Mouse (Mus musculus): ENCODE measurements around the gene Steap3.

Gene Steap3

DNA sequence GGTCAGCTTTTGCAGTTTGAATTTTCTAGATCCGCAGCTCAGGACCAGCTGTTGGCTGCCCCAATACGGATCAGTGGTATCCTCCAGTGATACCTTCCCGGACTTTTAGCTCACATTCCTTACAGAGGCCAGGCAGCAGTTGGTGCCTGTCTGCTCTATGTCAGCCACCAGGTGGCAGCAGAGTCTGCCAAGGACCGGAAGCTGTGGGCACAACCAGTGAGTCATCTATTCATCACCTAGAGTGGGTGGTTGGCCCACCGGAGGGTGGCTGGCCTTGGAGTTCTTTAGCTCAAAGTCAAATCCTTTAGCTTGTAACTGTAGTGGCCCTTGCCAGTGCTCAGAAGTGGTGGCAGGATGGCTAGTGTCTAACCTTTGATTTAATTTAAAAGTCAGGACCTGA is 75.3 kb downstream of the Steap3 start:
- DNase-seq: peak; percentile 78

DNA sequence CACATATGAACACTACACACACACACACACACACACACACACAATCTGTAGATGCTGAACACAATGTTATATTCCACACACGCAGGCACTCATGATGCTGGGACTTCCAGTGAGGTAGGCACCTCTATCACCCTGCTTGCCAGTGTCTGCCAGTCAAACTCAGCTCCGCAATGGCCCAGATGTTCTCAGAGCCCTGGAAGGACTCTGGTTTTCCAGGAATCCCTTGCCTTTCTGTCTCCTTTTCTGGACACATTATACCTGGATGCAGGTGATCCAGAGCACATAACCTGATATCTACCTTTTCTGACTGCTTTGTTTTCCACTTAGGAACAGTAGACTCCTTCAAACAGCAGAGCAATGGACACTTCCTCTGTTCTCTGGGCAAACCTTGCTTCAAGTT is 75.8 kb downstream of the Steap3 start:
- DNase-seq: no peak

DNA sequence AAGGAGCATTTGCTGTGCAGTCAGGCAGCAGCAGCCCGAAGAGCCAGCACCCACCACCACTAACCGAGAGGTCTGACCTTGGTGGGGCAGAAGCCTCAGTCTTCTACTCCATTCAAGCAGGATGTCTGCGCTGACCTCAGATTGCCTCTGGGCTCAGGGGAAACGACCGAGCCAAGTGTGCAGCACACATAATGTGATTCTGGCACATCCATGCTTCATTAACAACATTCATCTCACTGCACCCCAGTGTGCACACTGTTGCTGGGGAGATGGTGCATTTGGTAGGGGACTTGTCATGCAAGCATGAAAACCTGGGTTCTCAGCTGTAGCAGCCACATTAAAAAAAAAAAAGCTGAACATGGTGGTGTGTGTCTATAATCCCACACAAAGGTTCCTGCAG is 76.6 kb downstream of the Steap3 start:
- DNase-seq: no peak

DNA sequence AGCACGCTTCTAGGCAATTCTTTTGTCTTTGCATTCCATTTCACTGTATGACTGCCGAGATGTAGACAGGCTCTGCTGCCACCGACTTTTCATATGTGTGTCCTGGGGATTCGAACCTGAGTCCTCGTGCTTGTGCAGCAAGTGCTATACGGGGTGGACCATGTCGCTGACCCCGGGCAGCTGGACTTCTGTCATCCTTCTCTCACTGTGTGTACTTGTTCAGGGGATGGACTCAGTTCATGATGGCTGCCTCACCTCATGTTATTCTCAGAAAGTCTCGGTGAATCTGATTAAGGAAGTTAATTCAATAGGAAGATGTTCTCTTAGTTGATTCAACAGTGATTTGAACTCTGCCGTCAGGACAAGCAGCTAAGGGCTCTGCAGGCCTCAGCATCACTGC is 78.9 kb downstream of the Steap3 start:
- DNase-seq: no peak

DNA sequence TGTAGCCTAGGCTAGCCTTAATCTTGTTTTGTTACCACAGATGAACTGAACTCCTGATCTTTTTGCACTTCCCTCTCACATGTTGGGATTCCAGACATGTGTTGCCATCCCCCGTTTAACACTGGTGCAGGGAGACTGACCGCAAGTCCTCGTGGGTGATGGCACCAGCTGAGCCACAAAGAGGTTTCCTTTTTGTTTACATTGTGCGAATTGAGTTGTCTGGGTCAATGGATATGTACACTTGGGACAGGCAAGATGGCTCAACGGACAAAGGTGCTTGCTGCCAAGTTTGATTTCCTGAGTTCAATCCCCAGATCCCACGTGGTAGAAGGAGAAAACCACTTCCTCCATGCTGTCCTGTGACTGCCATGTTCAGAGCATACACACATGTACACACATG is 80.2 kb downstream of the Steap3 start:
- no peak for DNase-seq

DNA sequence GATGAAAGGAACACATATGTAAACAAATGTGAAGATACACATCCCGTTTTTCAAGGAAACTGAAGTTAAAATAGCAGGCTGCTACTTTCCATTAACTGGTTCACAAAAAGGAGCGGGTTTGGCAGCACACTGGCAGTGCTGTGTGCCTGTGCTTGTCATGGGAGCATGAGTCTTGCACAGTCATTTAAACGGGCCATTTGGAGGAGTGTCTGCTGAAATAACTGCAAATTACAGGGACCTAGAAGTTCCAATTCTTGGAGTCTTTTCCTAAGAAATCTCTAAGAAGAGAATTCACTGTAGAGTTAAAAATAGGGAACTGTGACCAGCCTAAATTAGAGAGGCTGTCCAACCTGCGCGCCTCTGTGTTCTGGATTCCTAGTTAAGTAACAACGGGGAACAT is 81.6 kb downstream of the Steap3 start:
- no peak for DNase-seq

DNA sequence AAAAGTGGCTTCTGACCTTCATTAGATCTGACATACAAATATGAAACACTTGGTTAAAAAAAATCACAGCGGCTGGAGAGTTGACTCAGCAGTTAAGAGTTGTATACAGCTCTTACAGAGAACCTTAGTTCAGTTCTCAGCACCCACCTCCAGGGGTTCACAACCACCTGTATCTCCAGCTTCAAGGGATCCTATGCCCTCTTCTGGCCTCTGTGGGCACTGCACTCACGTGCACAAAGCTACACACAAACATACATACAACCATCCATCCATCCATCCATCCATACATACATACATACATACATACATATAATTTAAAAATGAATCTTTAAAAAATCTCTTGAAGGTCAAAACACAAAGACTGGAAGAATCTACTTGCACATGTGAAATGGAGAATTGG is 82.2 kb downstream of the Steap3 start:
- DNase-seq: no peak

DNA sequence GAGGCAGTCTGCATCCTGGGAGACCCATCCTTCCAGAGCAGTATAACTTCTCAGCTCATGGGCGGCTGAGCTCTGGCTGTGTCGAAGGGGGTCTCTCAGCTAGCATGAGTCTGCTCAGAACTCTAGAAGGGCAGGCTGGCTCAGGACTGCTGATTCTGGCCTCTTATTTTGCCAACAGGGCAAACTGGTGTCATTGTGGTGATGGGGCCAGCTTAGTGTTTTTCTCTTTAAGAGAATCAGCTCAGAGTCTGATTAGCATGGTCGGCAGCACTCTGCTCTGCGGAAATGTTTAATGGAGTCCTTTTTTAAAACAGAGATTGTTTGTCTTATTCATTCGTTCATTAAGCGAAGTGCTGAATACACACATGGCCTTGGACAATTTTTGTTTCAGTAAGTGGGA is 83.3 kb downstream of the Steap3 start:
- DNase-seq: no peak

DNA sequence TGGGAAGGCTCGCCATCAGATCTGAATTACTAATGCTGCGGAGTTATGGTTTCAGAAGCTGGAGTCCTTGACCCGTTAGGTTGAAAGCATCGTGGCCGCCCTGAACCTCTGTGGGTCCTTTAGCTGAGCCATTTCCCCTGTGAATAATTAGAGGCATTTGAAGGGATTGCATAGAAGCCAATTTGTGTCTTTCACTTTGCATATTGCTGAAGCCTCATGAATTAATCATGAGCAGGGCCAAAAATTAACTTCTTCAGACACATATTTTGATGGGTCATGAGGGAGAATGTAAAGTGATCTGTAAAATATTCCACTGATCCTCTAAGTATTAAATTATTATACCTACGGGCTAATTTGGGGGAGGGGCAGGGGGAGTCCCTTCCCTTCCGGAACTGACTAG is 85.4 kb downstream of the Steap3 start:
- DNase-seq: peak; percentile 49

DNA sequence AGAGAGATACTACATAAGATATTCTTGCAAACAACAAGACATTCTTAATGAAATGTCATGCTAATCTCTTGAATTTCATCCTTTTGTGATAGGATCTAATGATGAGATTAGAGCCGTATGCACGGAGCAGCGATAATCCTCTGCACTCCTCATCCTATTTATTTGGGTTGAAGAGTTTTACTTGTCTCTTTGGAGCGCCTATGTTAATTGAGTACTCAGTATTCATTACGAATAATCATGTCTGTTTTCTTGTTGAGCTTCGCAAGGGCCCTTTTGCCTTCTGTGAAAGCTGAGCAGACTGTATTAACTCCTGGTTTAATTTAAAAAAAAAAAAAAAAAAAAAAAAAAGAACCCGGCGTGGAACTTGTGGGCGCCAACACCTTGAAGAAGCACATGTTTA is 85.8 kb downstream of the Steap3 start:
- peak; percentile 57 for DNase-seq

DNA sequence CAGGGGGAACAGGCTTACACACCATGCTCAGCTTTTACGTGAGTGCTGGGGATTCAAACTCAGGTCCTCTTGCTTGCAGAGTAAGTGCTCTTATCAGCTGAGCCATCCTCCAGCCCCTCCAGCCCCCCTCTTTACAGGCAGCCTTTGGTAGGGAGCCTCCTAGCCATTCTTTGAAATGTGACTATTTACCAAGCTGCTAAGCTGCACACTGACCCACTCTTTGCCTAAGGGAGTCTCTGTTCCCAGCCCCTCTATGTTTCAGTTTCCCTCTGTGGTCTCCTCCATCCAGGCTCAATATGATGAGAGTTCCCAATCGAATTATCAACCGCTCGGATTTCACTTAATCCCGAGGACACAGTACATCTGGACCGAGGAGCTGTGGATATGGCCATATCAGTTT is 86.3 kb downstream of the Steap3 start:
- DNase-seq: no peak

DNA sequence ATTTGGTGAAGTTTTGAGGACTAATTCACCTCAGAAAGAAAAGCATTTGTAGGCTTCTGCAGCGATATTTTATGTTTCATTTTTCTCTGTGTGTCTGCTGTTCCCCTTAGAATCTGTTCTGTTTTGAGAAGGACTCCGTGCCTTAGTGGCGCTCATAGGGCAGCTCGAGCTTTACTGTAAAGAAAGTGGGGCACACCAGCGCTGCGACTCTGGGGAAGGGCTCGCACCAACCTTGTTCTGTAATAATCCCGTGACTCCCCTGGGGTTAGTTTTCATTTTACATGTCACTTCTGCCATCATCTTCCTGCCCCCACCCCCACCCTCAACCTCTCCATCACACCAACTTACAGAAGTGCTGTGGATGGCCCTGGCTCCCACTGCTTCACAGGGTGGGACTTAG is 95.4 kb downstream of the Steap3 start:
- no peak for DNase-seq

DNA sequence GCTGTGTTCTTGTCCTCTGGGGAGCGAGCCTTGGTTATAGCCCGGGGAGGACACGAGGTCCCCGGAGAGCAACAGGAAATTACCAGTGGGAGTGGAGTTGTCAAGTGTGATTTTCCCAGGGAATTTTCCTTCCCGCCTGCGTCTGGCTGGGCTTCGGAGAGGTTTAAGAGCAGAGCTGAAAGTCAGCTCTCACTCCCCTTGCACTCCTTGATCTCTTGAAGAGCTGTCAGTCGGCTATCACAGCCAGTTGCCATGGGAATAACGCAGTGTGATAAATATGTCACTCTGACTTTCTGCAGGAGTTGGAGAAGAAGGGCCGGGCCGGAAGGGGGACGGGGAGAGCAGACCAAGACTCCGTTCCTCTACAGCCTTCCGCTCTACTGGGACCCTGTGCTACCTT is 96.2 kb downstream of the Steap3 start:
- DNase-seq: no peak

DNA sequence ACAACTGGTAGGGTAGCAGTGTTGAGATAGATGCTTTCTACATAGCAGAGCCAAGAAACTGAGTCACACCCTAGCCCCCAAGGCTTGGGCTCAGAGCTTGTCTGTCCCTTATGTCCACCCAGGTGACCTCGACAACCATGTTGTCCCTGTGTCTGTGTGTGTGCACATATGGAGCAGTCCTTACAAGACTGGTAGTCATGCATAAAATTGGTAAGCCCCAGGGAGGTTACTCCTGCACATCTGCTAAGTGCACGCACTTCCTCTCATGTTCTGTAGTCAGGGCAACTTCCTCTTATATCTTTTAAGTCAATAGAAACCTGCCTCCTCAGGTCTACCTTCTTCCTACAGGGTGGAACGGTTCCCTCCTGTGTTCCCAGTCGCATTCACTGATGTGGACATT is 97.5 kb downstream of the Steap3 start:
- DNase-seq: no peak

DNA sequence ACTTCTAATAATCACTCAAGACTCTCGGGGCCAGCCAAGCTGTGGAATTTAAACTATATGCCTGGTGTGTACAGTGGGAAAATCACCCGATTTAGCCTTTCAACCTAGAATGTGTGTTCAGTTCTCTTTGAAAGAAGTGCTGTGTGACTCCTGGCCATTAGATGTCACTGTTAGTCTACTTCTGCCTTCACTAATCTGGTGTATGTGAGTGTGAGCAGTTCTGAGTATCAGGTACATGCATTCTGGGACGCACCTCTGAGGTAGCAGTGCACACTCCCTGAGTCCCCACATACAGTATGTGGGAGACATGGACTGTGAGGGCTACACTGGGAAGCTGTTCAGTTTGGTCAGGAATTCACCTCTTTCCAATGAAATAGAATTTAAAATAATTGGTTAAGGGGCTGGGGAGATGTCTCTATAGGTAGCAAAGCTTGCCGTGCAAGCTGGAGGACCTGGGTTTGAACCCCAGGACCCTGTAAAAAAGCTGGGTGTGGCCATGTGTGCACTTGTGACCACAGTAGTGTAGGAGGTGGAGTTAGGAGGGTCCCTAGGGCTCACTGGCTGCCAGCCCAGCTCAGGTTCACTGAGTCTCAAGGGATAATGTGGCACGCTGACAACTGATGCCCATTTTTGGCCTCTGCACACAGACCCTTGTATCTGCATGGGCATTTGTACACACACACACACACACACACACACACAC is 100.5 kb downstream of the Steap3 start:
- peak; percentile 56 for DNase-seq

DNA sequence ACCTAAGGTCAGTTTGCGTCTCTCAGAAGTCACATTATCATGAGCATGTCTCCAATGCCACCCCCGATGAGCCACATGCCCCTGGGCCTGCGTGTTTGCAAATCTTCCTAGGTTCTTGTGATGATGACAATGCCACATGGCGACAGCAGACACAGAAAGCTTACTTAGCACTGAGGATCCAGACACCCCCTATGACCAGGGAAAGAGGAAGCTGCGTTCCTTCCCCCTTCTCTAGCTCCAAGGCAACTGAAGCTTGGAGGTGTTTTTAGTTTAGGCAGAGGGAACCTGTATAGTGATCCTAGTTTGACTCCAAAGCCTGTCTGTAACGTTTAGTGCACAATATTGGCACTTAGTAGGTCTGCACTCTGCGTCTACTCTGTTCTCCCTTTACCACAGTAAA is 102.2 kb downstream of the Steap3 start:
- no peak for DNase-seq

DNA sequence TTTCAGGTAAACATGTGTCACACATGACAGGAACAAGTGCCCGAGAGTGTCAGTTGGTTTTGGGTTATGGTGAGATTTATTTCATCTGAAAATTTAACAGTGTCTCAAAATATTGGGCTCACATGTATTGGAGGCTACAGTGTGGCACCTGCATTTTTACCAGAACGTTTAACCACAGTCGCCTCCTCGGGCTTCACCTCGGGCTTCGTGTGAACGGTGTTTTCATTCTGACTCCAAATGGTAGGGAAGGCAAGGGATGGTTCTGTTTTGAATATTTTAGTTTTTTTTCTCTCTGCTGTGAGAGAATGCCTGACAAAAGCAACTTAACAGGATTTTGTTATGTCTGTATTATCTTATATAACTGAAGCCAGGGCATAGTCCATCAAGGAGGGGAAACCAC is 103.8 kb downstream of the Steap3 start:
- no peak for DNase-seq

DNA sequence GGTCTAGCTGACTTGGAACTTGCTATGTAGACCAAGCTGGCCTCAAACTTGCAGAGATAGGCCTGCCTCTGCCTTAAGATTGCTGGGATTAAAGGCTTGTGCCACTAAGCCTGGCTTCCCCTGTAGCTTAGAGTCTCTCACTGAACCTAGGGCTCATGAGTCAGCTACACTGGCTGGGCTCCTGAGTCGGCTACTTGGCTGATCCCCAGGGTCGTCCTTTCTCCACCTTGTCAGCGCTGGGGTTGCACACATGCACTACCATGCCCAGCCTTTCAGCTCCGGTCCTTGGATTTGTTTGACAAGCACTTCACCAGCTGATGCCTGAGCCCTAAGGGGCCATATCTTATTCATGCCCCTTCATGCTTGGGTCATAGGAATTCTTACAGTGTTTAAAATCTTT is 104.5 kb downstream of the Steap3 start:
- peak; percentile 37 for DNase-seq

DNA sequence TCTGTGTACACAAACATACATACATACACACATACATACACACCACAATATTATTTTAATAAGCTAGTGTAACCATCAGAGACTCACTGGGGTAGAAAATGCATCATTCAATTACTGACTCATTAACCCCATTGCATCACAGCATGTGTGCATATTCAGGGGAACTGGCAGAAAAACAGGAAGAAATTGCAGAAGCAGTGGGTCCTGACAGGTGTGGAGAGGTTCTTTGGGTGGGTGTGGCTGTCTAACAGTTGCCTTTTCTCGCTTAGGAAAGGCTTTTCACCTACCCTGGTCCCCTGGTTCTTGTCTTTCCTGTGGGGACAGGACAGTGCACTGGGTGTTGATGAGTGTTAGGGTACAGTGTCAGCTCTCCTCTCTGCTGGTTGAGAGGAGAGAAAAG is 109.9 kb downstream of the Steap3 start:
- DNase-seq: no peak

DNA sequence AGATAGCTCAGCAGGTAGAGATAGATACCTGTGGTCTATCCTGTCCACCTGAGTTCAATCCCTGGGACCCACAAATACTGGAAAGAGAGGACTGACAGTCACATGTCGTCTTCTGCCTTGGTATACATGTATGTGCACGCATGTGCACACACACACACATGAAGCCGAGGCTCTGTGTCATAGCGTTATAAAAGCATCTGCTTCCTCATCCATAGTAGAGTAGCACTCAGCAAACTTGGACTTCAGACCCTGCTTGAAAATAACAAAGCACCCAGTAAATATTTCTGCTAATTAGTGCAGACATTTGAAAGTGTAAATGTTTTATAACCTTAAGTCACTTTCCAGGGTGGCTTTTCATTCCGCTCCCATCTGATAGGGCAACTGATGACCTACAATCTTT is 111.0 kb downstream of the Steap3 start:
- no peak for DNase-seq

DNA sequence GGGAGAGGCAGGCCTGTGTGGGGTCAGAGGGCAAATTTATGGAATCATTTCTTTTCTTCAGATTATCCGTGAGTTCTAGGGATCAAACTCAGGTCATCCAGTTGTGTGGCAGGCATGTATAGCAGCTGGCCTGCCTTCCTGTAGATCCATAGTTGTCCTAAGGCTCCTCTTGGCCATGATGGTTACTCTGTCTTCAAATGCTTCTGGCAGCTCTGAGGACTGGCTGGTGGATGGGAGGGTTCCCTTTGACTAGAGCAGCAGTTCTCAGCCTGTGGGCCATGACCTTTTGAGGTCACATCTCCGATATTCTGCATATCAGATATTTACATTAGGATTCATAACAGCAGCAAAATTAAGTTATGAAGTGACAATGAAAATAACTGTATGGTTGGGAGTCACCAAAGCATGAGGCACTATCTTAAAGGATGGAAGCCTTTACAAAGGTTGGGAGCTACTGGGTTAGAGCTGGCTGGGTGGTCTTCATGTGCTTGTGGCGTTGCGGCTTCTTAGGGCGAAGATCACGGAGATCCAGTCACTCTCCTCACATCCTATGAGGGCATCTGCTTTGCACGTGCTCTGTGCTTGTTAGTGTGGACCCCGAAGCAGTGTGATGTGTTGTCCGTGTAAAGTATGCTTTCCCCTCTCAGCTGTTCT is 113.9 kb downstream of the Steap3 start:
- no peak for DNase-seq

DNA sequence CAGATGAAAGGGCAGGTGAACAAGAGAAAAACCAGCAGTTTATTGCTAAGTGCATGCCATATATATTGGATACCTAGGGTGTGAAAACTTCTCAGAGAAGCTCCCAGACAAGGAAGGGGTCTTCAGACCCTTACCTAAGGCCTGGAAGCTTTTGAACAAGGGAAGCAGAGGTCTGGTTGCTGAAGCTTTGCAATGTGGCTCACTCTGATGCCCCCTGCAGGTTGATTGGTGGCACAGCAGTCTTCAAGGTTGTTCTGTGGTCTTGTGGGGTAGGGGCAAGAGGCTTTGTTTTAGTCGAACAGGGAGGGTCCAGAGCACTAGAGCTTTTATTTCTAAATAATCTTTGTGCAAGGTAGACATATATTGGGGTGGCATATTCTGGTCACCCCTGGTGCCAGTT is 117.2 kb downstream of the Steap3 start:
- DNase-seq: peak; percentile 64

DNA sequence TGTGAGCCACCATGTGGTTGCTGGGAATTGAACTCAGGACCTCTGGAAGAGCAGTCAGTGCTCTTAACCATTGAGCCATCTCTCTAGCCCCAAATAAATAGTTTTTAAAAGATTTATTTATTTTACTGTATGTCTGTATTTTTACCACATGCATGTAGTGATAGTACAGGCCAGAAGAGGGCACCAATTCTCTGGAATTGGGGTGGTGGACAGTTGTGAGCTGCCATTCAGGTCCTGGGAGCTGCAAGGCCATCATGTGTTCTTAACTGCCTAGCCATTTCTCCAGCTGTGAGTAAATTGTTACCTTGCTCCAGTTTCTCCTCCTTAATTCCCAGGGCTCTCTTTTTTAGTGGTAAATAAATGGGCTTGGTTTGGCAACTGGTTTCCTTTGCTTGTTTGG is 118.3 kb downstream of the Steap3 start:
- peak; percentile 64 for DNase-seq

DNA sequence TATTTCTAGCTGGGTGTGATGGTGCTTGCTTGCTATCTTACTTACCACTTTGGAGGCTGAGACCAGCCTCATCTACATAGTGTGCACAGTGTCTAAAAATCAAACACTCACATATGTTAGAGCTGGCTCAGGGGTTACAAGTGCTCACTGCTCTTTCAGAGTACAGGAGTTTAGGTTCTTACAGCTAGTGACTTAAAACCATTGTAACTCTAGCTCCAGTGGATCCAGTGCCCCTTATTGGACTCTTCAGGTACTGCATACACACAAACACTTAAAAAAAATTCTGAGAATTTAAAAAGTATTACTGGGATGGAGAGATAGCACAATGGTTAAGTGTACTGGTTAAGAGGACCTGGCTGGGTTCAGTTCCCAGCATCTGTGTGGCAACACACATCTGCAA is 125.5 kb downstream of the Steap3 start:
- peak; percentile 19 for DNase-seq
